Mouse (Mus musculus) left cerebral cortex, adult 2 months (tissue): Measurements from ENCODE around the gene Zan. TPM values are rescaled to one million over a fixed set of nuclear protein-coding genes. Genes with fewer than 3 reads are reported as not detected.

Experiments
- DNase-seq, 2 experiments: peaks; one replicate each; pipeline ENCODE4 v3.0.0; 2021 to 2022; ENCODE audit warnings: low spot score in 2 of 2, mixed read lengths in 1 of 2; ENCODE audit errors: extremely low spot score in 1 of 2
- H3K27ac ChIP-seq: fragments of 200-600 bp; 2 replicates; pipeline ENCODE4 v1.8.1; 2022
- H3K4me3 ChIP-seq: fragments of 200-600 bp; 2 replicates; pipeline ENCODE4 v1.8.1; 2022
- CTCF ChIP-seq: fragments of 200-600 bp; IDR thresholded peaks from 2 replicates; pipeline ENCODE4 v1.8.1; 2022; ENCODE audit warnings: antibody characterized with exemption, mild to moderate bottlenecking, moderate library complexity
- intact Hi-C: fragments of 180-260 bp; cut with DNase I; formaldehyde crosslinking; loops from one replicate; pipeline ENCODE4 v1.15.1; 2025
- total RNA-seq, 2 experiments: library from RNA; stranded (reverse); gene quantifications; 2 replicates each; pipeline ENCODE4 v1.2.3; 2021

The Zan gene
- total RNA-seq, 2 experiments from 2014 or later: 0.30 to 0.38 TPM

GRCm38 (mm10) chr5:137491559-137491958 lies 14.7 kb upstream of the Zan start:
- no peak overlapping the region for H3K27ac ChIP-seq
- DNase-seq: no peak
- no peak overlapping the region for H3K4me3 ChIP-seq
- TF ChIP-seq CTCF: no peak
- intact Hi-C loops: no loop called here

DNA sequence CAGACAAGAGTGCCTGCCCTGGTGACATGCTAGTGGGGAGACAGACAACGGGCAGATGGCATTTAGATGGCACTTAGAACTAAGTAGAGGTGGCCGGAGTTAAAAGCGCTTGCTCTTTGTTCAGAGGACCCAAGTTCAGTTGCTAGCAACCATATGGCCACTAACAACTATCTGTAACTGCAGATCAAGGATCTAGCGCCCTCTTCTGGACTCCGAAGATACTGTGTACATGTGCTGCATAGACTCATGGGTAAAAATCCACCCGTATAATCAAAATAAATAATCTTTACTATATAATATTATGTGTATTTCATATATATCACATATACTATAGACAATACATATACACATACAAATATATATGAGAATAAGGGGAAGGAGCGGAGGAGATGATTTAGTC lies 10.8 kb upstream of the Zan start:
- no peak for DNase-seq
- TF ChIP-seq CTCF: peak; percentile 19; the same call in 1 of the 2 replicates
- intact Hi-C loops: no loop called here

GRCm38 (mm10) chr5:137485851-137486155 lies 8.9 kb upstream of the Zan start:
- intact Hi-C loops: no loop called here
- TF ChIP-seq CTCF: no peak
- Histone ChIP-seq H3K27ac (no peak overlapping the region), H3K4me3 (no peak overlapping the region)
- DNase-seq: no peak

More for the DNA sequence above, 10.8 kb upstream of the Zan start:
- Histone ChIP-seq H3K27ac (no peak overlapping the region), H3K4me3 (no peak overlapping the region)

DNA sequence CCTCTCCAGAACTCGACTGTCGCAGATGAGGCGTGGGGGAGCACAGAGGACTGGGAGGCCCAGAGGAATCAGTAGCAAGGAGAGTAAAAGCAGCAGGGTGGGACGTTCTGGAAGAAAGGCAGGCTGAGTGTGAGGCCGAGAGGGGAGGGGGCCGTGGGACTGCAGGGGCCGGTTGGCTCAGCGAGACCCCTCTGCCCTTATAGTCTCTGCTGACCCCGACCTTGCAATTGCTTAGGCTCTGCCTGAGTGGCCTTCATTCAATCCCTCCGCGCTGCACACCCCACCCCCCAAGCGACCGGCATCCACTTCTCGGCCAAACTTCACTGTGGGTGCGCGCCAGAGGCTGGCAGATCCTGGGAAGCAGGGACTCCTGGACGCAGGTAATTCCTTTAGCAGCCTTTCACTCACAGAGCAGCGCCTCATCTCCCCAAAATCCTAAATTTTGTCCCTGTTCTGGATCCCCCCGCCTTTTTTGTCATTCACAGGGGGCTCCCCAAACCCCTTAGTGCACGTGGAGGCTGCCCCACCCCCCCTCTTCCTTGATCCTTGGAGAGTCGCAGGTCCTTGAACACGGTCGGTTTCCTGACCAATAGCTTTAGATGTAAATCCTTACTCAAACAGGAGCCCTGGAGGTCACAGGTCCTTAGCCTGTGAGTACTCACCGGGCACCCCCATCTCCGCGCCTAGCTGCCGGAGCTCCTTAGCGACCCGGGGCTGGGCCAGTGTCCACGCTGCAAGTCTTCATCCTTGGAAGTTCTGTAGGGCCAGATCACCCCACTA lies 8.4 kb upstream of the Zan start:
- Histone ChIP-seq H3K27ac (no peak overlapping the region), H3K4me3 (no peak overlapping the region)
- DNase-seq: no peak
- no peak for TF ChIP-seq CTCF
- intact Hi-C loops: no loop called here

- no peak for TF ChIP-seq CTCF
- intact Hi-C loops: loop anchor here (2.0 kb wide), 1 partner anchor 21 kb away; the partner anchor contains the start of gene Pop7
- no peak for DNase-seq
- Histone ChIP-seq H3K27ac (no peak overlapping the region), H3K4me3 (no peak overlapping the region)
Observed at GRCm38 (mm10) chr5:137481897-137482296, 5.0 kb upstream of the Zan start.

GRCm38 (mm10) chr5:137481138-137481537 lies 4.3 kb upstream of the Zan start:
- DNase-seq: peak; percentile 71 to 83
- H3K27ac ChIP-seq: no peak overlapping the region
- intact Hi-C loops: loop anchor here (2.0 kb wide), 1 partner anchor 22 kb away; the partner anchor contains the start of gene Pop7
- peak; percentile 66 for TF ChIP-seq CTCF
- no peak overlapping the region for H3K4me3 ChIP-seq

GRCm38 (mm10) chr5:137474351-137474750 lies 2.5 kb downstream of the Zan start:
- no peak for TF ChIP-seq CTCF
- Histone ChIP-seq H3K4me3 (no peak overlapping the region), H3K27ac (no peak overlapping the region)
- intact Hi-C loops: loop anchor here (10.0 kb wide), 1 partner anchor 320 kb away; no protein-coding TSS in a partner anchor
- DNase-seq: no peak

- intact Hi-C loops: loop anchor here (10.0 kb wide), 1 partner anchor 318 kb away; no protein-coding TSS in a partner anchor
- no peak for DNase-seq
- Histone ChIP-seq H3K27ac (no peak overlapping the region), H3K4me3 (no peak overlapping the region)
- no peak for TF ChIP-seq CTCF
Observed at GRCm38 (mm10) chr5:137472252-137472904, 4.5 kb downstream of the Zan start.

DNA sequence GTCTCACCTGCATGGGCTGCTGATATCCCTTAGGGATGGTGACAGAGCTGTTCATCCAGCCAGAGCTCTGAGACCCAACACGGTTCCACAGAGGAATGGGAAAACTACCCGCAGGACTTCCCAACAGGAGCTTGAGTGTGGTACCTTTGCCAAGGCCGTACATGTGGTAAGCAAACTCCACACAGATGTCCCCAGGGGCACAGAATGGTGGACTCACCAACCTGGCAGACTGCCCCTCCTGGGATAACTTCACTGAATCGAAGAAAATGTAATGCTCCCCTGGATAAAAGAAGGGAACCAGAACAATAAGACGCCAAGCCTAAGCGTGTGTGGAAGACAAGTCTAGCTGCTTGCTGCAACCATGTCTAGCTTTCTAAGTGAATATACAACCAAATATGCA lies 9.9 kb downstream of the Zan start:
- Histone ChIP-seq H3K4me3 (no peak overlapping the region), H3K27ac (no peak overlapping the region)
- intact Hi-C loops: no loop called here
- TF ChIP-seq CTCF: no peak
- no peak for DNase-seq

- peak; percentile 55 for TF ChIP-seq CTCF
- intact Hi-C loops: no loop called here
- Histone ChIP-seq H3K27ac (no peak overlapping the region), H3K4me3 (no peak overlapping the region)
- DNase-seq: no peak
Observed at GRCm38 (mm10) chr5:137465049-137465448, 11.8 kb downstream of the Zan start.

- intact Hi-C loops: no loop called here
- DNase-seq: no peak
- H3K4me3 ChIP-seq: no peak overlapping the region
- TF ChIP-seq CTCF: no peak
- H3K27ac ChIP-seq: no peak overlapping the region
Observed at GRCm38 (mm10) chr5:137455866-137456591, 20.8 kb downstream of the Zan start.

DNA sequence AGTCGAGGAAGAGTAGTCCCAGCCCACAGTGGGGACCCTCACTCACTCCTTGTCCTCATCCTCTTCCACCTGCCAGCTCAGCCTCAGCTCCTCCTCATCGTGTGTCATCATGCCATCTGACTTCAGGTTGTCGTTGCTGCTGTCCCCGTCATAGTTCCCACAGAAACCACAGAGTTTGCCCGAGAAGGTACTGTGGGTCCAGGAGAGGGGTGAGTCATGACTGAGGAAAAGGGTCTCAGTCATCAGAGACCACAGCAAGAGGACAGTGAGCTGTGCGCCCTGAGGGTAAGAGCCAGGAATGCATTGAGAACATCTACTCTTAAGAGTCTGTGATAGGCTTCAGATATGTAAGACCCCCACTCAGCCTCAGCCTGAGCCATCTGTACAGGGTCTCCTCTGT lies 21.7 kb downstream of the Zan start:
- intact Hi-C loops: no loop called here
- TF ChIP-seq CTCF: no peak
- DNase-seq: no peak
- no peak overlapping the region for H3K27ac ChIP-seq
- no peak overlapping the region for H3K4me3 ChIP-seq
